Mouse (Mus musculus) hindbrain, embryonic 16.5 days (tissue): ENCODE measurements around the gene Hist1h2bq. TPM values are rescaled to one million over a fixed set of nuclear protein-coding genes. Genes with fewer than 3 reads are reported as not detected.
A peak's percentile ranks its signal among the peaks of the same experiment; 100 is the strongest.
"Not testable (repeated sequence)": the region's sequence is repeated elsewhere in the genome, so short reads cannot be mapped to it uniquely, and the experiment has no call there.

ENCODE experiments used
- ATAC-seq: fragments of 200-750 bp; cut with Nextera tagmentation; 2 replicates; pipeline ENCODE4 v1.8.0; 2017; ENCODE audit warnings: moderate TSS enrichment, moderate library complexity
- H3K27ac ChIP-seq: fragments of 300-500 bp; sonication (generic); 2 replicates; pipeline ENCODE4 v1.5.1; 2014; ENCODE audit warnings: low read depth, mild to moderate bottlenecking, control low read depth, low read length, moderate library complexity
- H3K27me3 ChIP-seq: fragments of 300-500 bp; sonication (generic); replicated peaks from 2 replicates; pipeline ENCODE4 v1.6.1; 2014; ENCODE audit warnings: low read length; ENCODE audit not compliant: control insufficient read depth, insufficient read depth
- H3K36me3 ChIP-seq: fragments of 300-500 bp; sonication (generic); 2 replicates; pipeline ENCODE4 v1.6.1; 2014; ENCODE audit warnings: mild to moderate bottlenecking, low read length, moderate library complexity, mixed read lengths; ENCODE audit not compliant: control insufficient read depth, insufficient read depth
- H3K4me1 ChIP-seq: fragments of 300-500 bp; sonication (generic); 2 replicates; pipeline ENCODE4 v1.6.1; 2014; ENCODE audit warnings: low read depth, low read length; ENCODE audit not compliant: control insufficient read depth, insufficient read depth
- H3K4me2 ChIP-seq: fragments of 300-500 bp; sonication (generic); 2 replicates; pipeline ENCODE4 v1.6.1; 2014; ENCODE audit warnings: mild to moderate bottlenecking, low read length, control low read depth, moderate library complexity
- H3K4me3 ChIP-seq: fragments of 300-500 bp; sonication (generic); 2 replicates; pipeline ENCODE4 v1.5.1; 2014; ENCODE audit warnings: mild to moderate bottlenecking, low read length, control low read depth, moderate library complexity
- H3K9ac ChIP-seq: fragments of 300-500 bp; sonication (generic); 2 replicates; pipeline ENCODE4 v1.6.1; 2014; ENCODE audit warnings: low read depth, mild to moderate bottlenecking, control low read depth, low read length, moderate library complexity
- H3K9me3 ChIP-seq: fragments of 300-500 bp; sonication (generic); 2 replicates; pipeline ENCODE4 v1.6.1; 2014; ENCODE audit warnings: mild to moderate bottlenecking, low read length, moderate library complexity; ENCODE audit not compliant: control insufficient read depth
- WGBS: fragments of 180-500 bp; shearing (Covaris S2); extraction: QIAGEN DNeasy Blood & Tissue Kit; methylation state at CpG from one replicate; pipeline ENCODE4 v1.1.7; 2014; 5-methylcytosine and 5-hydroxymethylcytosine counted together
- polyA plus RNA-seq: library from polyadenylated mRNA; unstranded; fragments of >200 nt; fragmentation: Nextera tagmentation; extraction: Ambion mirVana; gene quantifications from 2 replicates; pipeline ENCODE4 v1.2.1, GENCODE M21; 2015

Hist1h2bq gene
- polyA plus RNA-seq, 1 experiment from 2014 or later = 4.4 TPM

DNA sequence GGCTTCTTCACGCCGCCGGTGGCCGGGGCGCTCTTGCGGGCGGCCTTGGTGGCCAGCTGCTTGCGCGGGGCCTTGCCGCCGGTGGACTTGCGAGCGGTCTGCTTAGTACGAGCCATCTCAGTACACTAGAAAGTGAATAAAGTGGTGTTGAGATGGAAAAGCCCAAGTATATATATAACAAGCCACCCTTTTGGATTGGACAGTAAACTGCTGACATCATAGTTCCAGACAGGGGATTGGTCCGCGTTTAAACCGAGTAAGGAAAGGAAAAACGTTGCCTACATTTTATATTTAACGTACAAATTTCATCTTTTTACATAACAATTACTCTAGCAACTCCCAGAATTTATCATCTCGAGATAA is 26.8 kb downstream of the Hist1h2bq start, which contains the start of gene Hist1h3i:
Gene Hist1h3i, minus strand, starts transcription at position 116 of the 363 bp plus-strand sequence.
- peak within 1 kb of the TSS; percentile 74 for H3K4me2 ChIP-seq
- H3K9me3 ChIP-seq = no peaks in the 10 kb centered on the region
- H3K27ac ChIP-seq = peak within 1 kb of the TSS; percentile 68
- H3K27me3 ChIP-seq = 0 out of 2 replicates have a peak, but pooled peaks cover 2% of the 10 kb centered on the region
- peak within 1 kb of the TSS; percentile 59 for H3K9ac ChIP-seq
- no peaks in the 10 kb centered on the region for H3K36me3 ChIP-seq
- H3K4me3 ChIP-seq = peak within 1 kb of the TSS; percentile 37
- WGBS = under 1% methylated on average over 13 of the region's 20 CpGs
- H3K4me1 ChIP-seq = peaks cover 35% of the 10 kb centered on the region
- ATAC-seq = peak; percentile 82

- H3K4me1 ChIP-seq = peaks cover 35% of the 10 kb centered on the region
- peak overlapping the region; percentile 37 for H3K4me3 ChIP-seq
- peak overlapping the region; percentile 74 for H3K4me2 ChIP-seq
- not testable (repeated sequence) for H3K9me3 ChIP-seq, H3K36me3 ChIP-seq, H3K27me3 ChIP-seq, ATAC-seq
- H3K27ac ChIP-seq = peak overlapping the region; percentile 68
- under 1% methylated on average over 14 of the region's 35 CpGs for WGBS
- H3K9ac ChIP-seq = peak overlapping the region; percentile 59
Observed at GRCm38 (mm10) chr13:21782361-21783254, 27.4 kb downstream of the Hist1h2bq start.

GRCm38 (mm10) chr13:21781639-21782038 is 28.4 kb downstream of the Hist1h2bq start:
- Histone ChIP-seq H3K4me2 (no peak overlapping the region), H3K9ac (no peak overlapping the region), H3K36me3 (no peaks in the 10 kb centered on the region), H3K4me3 (no peak overlapping the region), H3K27ac (no peak overlapping the region), H3K4me1 (peaks cover 35% of the 10 kb centered on the region), H3K9me3 (no peaks in the 10 kb centered on the region), H3K27me3 (0 out of 2 replicates have a peak, but pooled peaks cover 2% of the 10 kb centered on the region)
- ATAC-seq = no peak
- WGBS = 94% methylated on average over 1 of the region's 1 CpGs

- Histone ChIP-seq H3K4me2 (peak overlapping the region; percentile 90), H3K4me1 (peaks cover 32% of the 10 kb centered on the region), H3K9me3 (no peaks in the 10 kb centered on the region), H3K27ac (no peak overlapping the region), H3K27me3 (0 out of 2 replicates have a peak, but pooled peaks cover 2% of the 10 kb centered on the region), H3K36me3 (no peaks in the 10 kb centered on the region), H3K4me3 (no peak overlapping the region; the same call in 1 of the 2 replicates), H3K9ac (no peak overlapping the region)
- WGBS = 49% methylated on average over 6 of the region's 6 CpGs
- ATAC-seq = no peak
Observed at GRCm38 (mm10) chr13:21781021-21781555, 28.9 kb downstream of the Hist1h2bq start.

DNA sequence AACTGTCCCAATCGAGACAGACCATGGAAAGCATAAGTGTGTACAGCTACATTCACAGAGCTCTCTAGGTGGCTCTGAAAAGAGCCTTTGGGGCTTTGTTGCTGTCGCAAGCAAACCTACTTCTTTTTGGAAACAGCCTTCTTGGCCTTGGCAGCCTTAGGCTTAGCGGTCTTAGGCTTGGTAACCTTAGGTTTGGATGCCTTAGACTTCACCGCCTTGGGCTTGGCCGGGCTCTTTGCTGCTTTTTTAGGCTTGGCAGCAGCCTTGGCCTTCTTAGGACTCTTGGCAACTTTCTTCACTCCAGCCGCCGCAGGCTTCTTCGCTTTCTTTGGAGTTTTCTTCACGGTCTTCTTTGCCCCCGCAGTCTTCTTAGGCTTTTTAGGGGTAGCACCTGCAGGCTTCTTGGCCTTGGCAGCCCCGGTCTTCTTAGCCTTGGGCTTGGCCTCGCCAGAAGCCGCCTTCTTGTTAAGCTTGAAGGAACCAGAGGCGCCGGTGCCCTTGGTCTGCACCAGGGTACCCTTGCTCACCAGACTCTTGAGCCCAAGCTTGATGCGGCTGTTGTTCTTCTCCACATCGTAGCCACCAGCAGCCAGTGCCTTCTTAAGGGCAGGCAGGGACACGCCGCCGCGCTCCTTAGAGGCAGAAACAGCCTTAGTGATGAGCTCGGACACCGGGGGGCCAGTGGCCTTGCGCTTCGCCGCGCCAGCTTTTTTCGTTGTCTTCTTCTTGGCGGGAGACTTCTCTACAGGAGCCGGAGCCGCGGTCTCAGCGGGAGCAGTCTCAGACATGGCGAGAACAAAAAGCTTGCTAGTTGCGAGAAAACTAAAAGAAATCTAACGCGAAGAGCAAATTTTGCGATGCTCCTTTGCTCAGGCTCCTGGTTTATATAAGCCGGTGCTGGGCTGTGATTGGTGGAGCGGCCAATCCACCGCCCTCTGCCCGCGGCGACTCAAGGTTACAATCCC is 29.9 kb downstream of the Hist1h2bq start, which contains the start of gene Hist1h1b:
Gene Hist1h1b, minus strand, starts transcription at position 859 of the 965 bp plus-strand sequence.
- peak within 1 kb of the TSS; percentile 55 for H3K27ac ChIP-seq
- H3K9ac ChIP-seq = peak within 1 kb of the TSS; percentile 66
- peak within 1 kb of the TSS; percentile 90 for H3K4me2 ChIP-seq
- ATAC-seq = no peak
- H3K9me3 ChIP-seq = no peaks in the 10 kb centered on the region
- WGBS = 1% methylated on average over 44 of the region's 44 CpGs
- H3K4me1 ChIP-seq = peaks cover 29% of the 10 kb centered on the region
- no peaks in the 10 kb centered on the region for H3K36me3 ChIP-seq
- H3K4me3 ChIP-seq = peak within 1 kb of the TSS; percentile 58
- H3K27me3 ChIP-seq = 0 out of 2 replicates have a peak, but pooled peaks cover 2% of the 10 kb centered on the region

DNA sequence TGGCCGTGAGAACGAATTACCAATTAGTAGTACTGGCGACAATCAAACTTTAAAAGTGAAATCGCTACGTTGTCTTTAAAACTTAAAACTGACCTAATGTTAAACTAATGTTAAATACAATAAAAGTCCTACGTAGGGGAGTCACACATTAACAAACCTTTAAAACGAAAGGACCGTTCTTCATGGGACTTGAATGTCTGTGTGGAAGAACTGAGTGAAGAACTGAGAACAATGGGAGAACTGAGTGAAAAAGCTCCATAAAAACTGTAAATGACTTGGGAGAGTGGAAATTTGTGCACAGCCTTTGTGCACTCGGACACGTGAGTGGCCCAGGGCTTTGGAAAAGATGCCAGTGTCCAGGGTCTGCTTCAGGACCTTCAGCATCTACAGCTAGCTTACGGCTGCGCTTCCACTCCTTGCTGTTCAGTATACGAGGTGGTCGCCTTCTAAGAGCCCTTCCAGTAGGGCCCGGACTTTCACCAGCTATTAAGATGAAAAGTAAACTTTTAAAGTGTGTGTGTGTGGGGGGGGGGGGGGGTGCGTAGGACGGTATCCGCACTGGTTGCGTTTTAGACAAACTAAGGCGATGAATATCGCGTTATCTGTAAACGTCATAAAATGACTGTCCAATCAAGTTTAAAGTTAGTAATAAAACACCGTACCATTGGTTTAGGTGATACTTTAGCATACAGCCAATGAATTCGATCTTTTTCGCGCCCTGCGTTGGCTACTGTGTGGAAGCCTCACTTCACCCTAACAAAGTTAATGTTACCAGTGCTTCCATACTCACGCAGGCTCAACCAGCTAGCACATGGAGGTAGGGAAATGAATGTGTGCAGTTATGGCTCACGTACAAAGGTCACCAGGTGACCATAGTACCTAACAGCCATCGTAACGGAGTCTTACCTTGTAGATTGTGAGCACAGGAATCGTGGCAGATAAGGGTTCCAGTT is 30.9 kb downstream of the Hist1h2bq start:
- H3K4me1 ChIP-seq = peaks cover 26% of the 10 kb centered on the region
- peak overlapping the region; percentile 66 for H3K9ac ChIP-seq
- H3K4me3 ChIP-seq = peak overlapping the region; percentile 58
- H3K27me3 ChIP-seq = 0 out of 2 replicates have a peak, but pooled peaks cover 2% of the 10 kb centered on the region
- H3K36me3 ChIP-seq = no peaks in the 10 kb centered on the region
- H3K9me3 ChIP-seq = no peaks in the 10 kb centered on the region
- H3K27ac ChIP-seq = peak overlapping the region; percentile 55
- ATAC-seq = peak; percentile 97
- 5% methylated on average over 32 of the region's 33 CpGs for WGBS
- H3K4me2 ChIP-seq = peak overlapping the region; percentile 90
